Mouse (Mus musculus): ENCODE data around the gene Cemip. TPM values are rescaled to one million over a fixed set of nuclear protein-coding genes. Genes with fewer than 3 reads are reported as not detected.
"Not testable (repeated sequence)": the region's sequence is repeated elsewhere in the genome, so short reads cannot be mapped to it uniquely, and the experiment has no call there.

Gene Cemip
- 10 to 100 TPM; 16.9 to 21.5 TPM for total RNA-seq (2021)

- intact Hi-C loops (cut with DNase I), result loop anchor here (1.0 to 10.0 kb wide), 5 partner anchors 66 to 709 kb away; partner anchors contain the start of gene Abhd17c
- DNase-seq (ENCODE audit: low spot score in 2 of 2), result peak; percentile 88 to 91
Observed at GRCm38 (mm10) chr7:84086039-84086829, at the start of gene Cemip. Cemip (minus strand) TSS chr7:84086502.

- DNase-seq (ENCODE audit: low spot score in 2 of 2), result no peak
- intact Hi-C loops (cut with DNase I), result no loop called here
Observed at GRCm38 (mm10) chr7:84132704-84133103, 46.4 kb upstream of the Cemip start.

- DNase-seq (ENCODE audit: low spot score in 2 of 2), result no peak
- intact Hi-C loops (cut with DNase I), result no loop called here
Observed at GRCm38 (mm10) chr7:84131736-84132135, 45.4 kb upstream of the Cemip start.

- intact Hi-C loops (cut with DNase I), result no loop called here
- DNase-seq (ENCODE audit: low spot score in 2 of 2), result peak in 1 of 2 experiments; percentile 39
Observed at GRCm38 (mm10) chr7:84128661-84129060, 42.4 kb upstream of the Cemip start.

- DNase-seq (ENCODE audit: low spot score in 2 of 2), result no peak
- intact Hi-C loops (cut with DNase I), result no loop called here
Observed at GRCm38 (mm10) chr7:84125730-84126129, 39.4 kb upstream of the Cemip start.

GRCm38 (mm10) chr7:84123651-84124050 lies 37.3 kb upstream of the Cemip start:
- DNase-seq (ENCODE audit: low spot score in 2 of 2); intact Hi-C loops (cut with DNase I): not testable (repeated sequence)

GRCm38 (mm10) chr7:84121778-84122177 lies 35.5 kb upstream of the Cemip start:
- intact Hi-C loops (cut with DNase I), result no loop called here
- no peak for DNase-seq (ENCODE audit: low spot score in 2 of 2)

GRCm38 (mm10) chr7:84120142-84120760 lies 33.9 kb upstream of the Cemip start:
- intact Hi-C loops (cut with DNase I), result no loop called here
- no peak for DNase-seq (ENCODE audit: low spot score in 2 of 2)

- intact Hi-C loops (cut with DNase I), result no loop called here
- no peak for DNase-seq (ENCODE audit: low spot score in 2 of 2)
Observed at GRCm38 (mm10) chr7:84119216-84120105, 33.2 kb upstream of the Cemip start.

GRCm38 (mm10) chr7:84117543-84118122 lies 31.3 kb upstream of the Cemip start:
- intact Hi-C loops (cut with DNase I), result no loop called here
- no peak for DNase-seq (ENCODE audit: low spot score in 2 of 2)

GRCm38 (mm10) chr7:84116621-84117542 lies 30.6 kb upstream of the Cemip start:
- intact Hi-C loops (cut with DNase I), result no loop called here
- DNase-seq (ENCODE audit: low spot score in 2 of 2), result no peak

- no peak for DNase-seq (ENCODE audit: low spot score in 2 of 2)
- intact Hi-C loops (cut with DNase I), result no loop called here
Observed at GRCm38 (mm10) chr7:84115385-84115784, 29.1 kb upstream of the Cemip start.

GRCm38 (mm10) chr7:84114775-84115174 lies 28.5 kb upstream of the Cemip start:
- intact Hi-C loops (cut with DNase I), result no loop called here
- DNase-seq (ENCODE audit: low spot score in 2 of 2), result no peak

- no peak for DNase-seq (ENCODE audit: low spot score in 2 of 2)
- intact Hi-C loops (cut with DNase I), result no loop called here
Observed at GRCm38 (mm10) chr7:84113035-84113390, 26.7 kb upstream of the Cemip start.

- no peak for DNase-seq (ENCODE audit: low spot score in 2 of 2)
- intact Hi-C loops (cut with DNase I), result no loop called here
Observed at GRCm38 (mm10) chr7:84112351-84113034, 26.2 kb upstream of the Cemip start.

- DNase-seq (ENCODE audit: low spot score in 2 of 2), result no peak
- intact Hi-C loops (cut with DNase I), result no loop called here
Observed at GRCm38 (mm10) chr7:84111716-84112350, 25.5 kb upstream of the Cemip start.

- DNase-seq (ENCODE audit: low spot score in 2 of 2), result no peak
- intact Hi-C loops (cut with DNase I), result no loop called here
Observed at GRCm38 (mm10) chr7:84106942-84107341, 20.6 kb upstream of the Cemip start.

GRCm38 (mm10) chr7:84102589-84102988 lies 16.3 kb upstream of the Cemip start:
- intact Hi-C loops (cut with DNase I), result no loop called here

More at GRCm38 (mm10) chr7:84102589-84102988, 16.3 kb upstream of the Cemip start:
- no peak for DNase-seq (ENCODE audit: low spot score in 2 of 2)

Measured in left cerebral cortex, postnatal 25 days (tissue).